Mouse (Mus musculus): ENCODE results near the gene Eef2kmt. TPM values are rescaled to one million over a fixed set of nuclear protein-coding genes. Genes with fewer than 3 reads are reported as not detected.
"Not testable (repeated sequence)": the region's sequence is repeated elsewhere in the genome, so short reads cannot be mapped to it uniquely, and the experiment has no call there.

Gene Eef2kmt
- polyA plus RNA-seq, 1 experiment: 0.11 TPM

DNA sequence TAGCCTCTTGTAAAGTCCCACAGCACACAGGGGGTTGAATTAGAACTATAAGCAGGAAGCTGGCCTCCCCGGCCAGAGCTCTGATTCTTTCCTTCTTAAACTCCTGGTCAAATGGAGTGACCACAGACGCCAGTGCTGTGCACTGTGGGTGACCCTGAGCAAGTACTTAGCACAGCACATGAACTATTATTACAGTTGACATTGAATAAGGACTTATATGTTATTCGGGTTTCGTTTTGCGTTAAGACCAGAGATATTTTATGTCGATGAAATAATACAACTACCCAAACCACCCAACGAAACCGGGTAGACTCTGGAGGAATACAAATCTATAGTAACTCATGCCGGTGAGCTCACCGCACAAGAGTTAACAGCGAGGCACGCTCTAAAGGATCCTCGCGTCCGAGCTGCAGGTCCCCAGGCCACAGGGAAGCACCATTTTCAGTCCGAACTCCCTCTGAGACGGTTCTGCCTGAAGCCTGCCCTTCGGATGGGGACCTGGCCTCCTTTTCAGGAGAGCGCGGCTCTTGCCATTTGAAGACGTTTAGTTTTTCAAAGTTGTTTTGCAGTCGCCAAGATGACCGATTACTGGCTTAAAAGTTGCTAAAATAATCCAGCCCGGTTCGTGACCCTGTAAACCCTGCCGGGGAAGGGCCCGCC is 572 bp downstream of the Eef2kmt start:
- peaks cover 18% of the 10 kb centered on the region for H3K36me3 ChIP-seq (ENCODE audit: control insufficient read depth)

DNA sequence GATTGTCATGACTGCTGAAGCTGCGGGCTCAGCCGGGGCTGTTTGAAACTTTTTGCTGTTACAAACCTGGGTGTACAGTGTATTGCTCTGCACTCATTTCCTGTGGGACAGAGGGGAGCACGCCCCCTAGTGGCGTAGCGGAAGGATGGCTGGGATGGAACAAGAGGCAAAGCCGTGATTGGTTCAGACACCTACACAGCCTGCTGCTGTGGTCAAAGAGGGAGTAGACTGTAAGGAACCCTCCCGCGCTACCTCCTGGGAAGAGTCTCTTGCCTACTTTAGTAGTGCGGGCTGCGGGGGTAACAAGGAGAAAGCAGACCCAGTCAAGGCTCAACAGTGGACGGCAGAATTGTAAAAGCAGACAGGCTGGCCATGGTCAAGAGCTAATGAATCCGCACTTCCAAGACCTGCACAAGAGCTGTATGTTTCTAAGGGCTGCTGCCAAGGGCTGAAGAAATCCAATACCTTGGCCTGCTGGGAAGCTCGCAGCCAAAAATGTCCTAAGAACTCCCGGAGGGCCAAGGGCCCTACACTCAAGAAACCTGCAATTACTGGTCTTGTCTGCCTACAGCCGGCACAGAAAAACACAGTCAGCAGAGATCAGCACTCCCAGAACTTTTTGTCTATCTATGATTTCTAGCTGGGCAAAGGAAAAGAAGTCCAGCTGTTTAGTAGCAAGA is 1.3 kb downstream of the Eef2kmt start:
- Histone ChIP-seq H3K4me1 (ENCODE audit: control insufficient read depth) (peaks cover 25% of the 10 kb centered on the region), H3K9me3 (ENCODE audit: control insufficient read depth, low read length) (no peaks in the 10 kb centered on the region), H3K36me3 (ENCODE audit: control insufficient read depth) (peaks cover 25% of the 10 kb centered on the region), H3K27me3 (ENCODE audit: control insufficient read depth) (no peaks in the 10 kb centered on the region), H3K4me3 (replicated peaks) (peak overlapping the region; percentile 66)
- TF ChIP-seq TAL1 (IDR thresholded peaks at IDR 0.05; ENCODE audit: low read length): no peak
- TF ChIP-seq GATA1 (IDR thresholded peaks at IDR 0.05; ENCODE audit: low read length): no peak

More for the DNA sequence above, 572 bp downstream of the Eef2kmt start:
- H3K27me3 ChIP-seq (ENCODE audit: control insufficient read depth): no peaks in the 10 kb centered on the region
- H3K4me3 ChIP-seq (replicated peaks): peak overlapping the region; percentile 66
- H3K4me1 ChIP-seq (ENCODE audit: control insufficient read depth): peaks cover 25% of the 10 kb centered on the region
- TF ChIP-seq GATA1 (IDR thresholded peaks at IDR 0.05; ENCODE audit: low read length): no peak
- TF ChIP-seq TAL1 (IDR thresholded peaks at IDR 0.05; ENCODE audit: low read length): no peak
- no peaks in the 10 kb centered on the region for H3K9me3 ChIP-seq (ENCODE audit: control insufficient read depth, low read length)

DNA sequence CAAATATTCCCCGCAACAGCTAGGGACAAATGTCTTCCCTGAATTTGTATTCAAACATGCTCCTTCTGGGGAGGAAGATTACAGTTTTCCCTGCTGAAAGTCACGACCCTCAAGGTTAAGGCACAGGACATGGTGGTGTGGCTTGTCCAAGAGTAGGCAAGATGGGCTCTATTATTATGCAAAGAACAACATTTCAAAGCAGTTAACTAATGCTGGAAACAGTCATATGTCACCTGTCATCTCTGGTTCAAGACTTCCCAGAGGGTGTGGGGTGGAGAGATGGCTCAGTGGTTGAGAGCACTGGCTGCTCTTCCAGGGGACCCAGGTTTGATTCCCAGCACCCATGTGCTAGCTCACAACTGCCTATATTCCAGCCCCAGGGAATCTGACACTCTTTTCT is 3.5 kb downstream of the Eef2kmt start:
- no peaks in the 10 kb centered on the region for H3K27me3 ChIP-seq (ENCODE audit: control insufficient read depth)
- H3K36me3 ChIP-seq (ENCODE audit: control insufficient read depth): peaks cover 47% of the 10 kb centered on the region
- TF ChIP-seq TAL1 (IDR thresholded peaks at IDR 0.05; ENCODE audit: low read length) (no peak), GATA1 (IDR thresholded peaks at IDR 0.05; ENCODE audit: low read length) (no peak)
- H3K9me3 ChIP-seq (ENCODE audit: control insufficient read depth, low read length): no peaks in the 10 kb centered on the region
- H3K4me3 ChIP-seq (replicated peaks): no peak overlapping the region
- peaks cover 25% of the 10 kb centered on the region for H3K4me1 ChIP-seq (ENCODE audit: control insufficient read depth)

DNA sequence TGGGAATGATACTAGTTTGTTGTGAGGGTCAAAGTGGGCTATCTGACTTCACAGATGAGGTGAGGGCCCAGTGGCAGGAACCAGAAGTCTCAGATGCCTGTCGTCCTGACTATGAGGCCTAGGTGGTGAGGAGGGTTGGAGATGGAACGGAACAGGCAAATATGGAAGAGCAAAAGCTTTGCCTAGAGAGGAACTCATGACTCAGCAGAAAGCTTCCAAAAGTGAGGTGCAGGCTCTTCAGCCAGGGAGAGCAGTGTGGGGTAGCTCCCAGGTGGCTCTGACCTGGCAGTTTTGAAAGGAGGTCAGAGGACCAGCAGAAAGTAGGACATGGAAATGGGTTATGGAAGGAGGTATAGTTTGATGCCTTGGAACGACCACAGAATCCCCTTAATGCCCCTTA is 4.9 kb downstream of the Eef2kmt start:
- H3K36me3 ChIP-seq (ENCODE audit: control insufficient read depth): peaks cover 59% of the 10 kb centered on the region

DNA sequence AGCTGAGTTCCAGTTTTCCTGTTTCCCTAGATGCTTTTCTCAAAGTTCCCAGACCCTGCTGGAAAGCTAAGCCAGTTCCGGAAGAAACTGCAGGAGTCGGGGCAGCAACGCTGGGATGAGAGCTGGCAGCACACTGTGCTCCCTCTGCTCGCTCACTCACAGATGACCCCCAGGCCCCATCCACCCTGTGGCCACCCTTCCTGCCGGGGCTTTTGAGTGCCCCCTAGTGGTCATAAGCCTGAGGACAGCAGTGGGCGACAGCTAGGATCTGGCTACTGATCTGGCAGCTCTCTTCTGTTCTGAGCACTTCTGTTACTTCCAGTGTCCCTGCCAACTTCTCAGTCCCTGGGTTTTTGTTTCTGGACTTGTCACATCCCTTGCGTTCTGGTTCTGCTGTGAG is 11.4 kb downstream of the Eef2kmt start:
- Histone ChIP-seq H3K36me3 (ENCODE audit: control insufficient read depth) (peaks cover 87% of the 10 kb centered on the region), H3K4me1 (ENCODE audit: control insufficient read depth) (no peaks in the 10 kb centered on the region)
- TF ChIP-seq GATA1 (IDR thresholded peaks at IDR 0.05; ENCODE audit: low read length) (no peak), TAL1 (IDR thresholded peaks at IDR 0.05; ENCODE audit: low read length) (no peak)

More for the DNA sequence above, 4.9 kb downstream of the Eef2kmt start:
- TF ChIP-seq TAL1 (IDR thresholded peaks at IDR 0.05; ENCODE audit: low read length): no peak
- TF ChIP-seq GATA1 (IDR thresholded peaks at IDR 0.05; ENCODE audit: low read length): no peak
- Histone ChIP-seq H3K4me1 (ENCODE audit: control insufficient read depth) (peaks cover 20% of the 10 kb centered on the region), H3K9me3 (ENCODE audit: control insufficient read depth, low read length) (no peaks in the 10 kb centered on the region), H3K27me3 (ENCODE audit: control insufficient read depth) (no peaks in the 10 kb centered on the region), H3K4me3 (replicated peaks) (no peak overlapping the region)

DNA sequence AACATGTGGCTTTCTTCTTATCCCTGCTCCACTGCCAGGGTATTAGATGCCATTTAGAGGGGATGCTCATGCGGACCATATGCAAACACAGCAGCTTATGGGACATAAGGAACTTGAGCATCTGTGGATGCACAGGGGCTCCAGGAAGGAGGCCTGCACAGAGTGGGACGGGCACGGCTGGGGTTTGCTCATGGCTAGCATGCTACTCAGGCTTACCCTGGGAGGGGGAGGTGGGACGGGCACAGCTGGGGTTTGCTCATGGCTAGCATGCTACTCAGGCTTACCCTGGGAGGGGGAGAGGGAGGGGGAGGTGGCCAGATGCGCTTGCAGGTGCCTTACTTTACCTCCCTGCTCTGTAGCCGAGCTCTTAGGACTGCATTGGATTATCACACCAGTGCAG is 12.9 kb downstream of the Eef2kmt start:
- H3K9me3 ChIP-seq (ENCODE audit: control insufficient read depth, low read length): no peaks in the 10 kb centered on the region
- H3K4me1 ChIP-seq (ENCODE audit: control insufficient read depth): no peaks in the 10 kb centered on the region
- H3K27me3 ChIP-seq (ENCODE audit: control insufficient read depth): no peaks in the 10 kb centered on the region
- no peak overlapping the region for H3K4me3 ChIP-seq (replicated peaks)
- TF ChIP-seq TAL1 (IDR thresholded peaks at IDR 0.05; ENCODE audit: low read length): no peak
- H3K36me3 ChIP-seq (ENCODE audit: control insufficient read depth): peaks cover 84% of the 10 kb centered on the region

More for the DNA sequence above, 11.4 kb downstream of the Eef2kmt start:
- no peaks in the 10 kb centered on the region for H3K9me3 ChIP-seq (ENCODE audit: control insufficient read depth, low read length)
- no peak overlapping the region for H3K4me3 ChIP-seq (replicated peaks)
- H3K27me3 ChIP-seq (ENCODE audit: control insufficient read depth): no peaks in the 10 kb centered on the region

DNA sequence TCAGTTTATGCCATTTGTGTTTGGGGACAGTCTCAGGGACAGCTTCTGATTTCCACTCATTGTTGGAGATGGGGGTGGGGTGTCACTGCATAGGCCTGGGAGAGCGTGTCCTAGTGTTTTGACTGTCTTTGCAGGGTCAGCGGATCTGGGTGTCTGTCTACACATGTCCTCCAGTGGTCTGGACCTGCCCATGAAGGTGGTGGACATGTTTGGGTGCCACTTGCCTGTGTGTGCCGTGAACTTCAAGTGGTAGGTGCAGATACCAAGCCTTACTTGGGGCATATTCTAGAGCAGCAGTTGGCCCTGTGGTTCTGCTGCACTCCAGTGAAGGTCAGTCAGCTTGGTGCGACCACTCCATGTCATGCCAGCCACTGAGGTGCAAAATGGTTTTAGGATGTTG is 13.4 kb downstream of the Eef2kmt start:
- Histone ChIP-seq H3K36me3 (ENCODE audit: control insufficient read depth) (peaks cover 78% of the 10 kb centered on the region), H3K9me3 (ENCODE audit: control insufficient read depth, low read length) (no peaks in the 10 kb centered on the region), H3K4me1 (ENCODE audit: control insufficient read depth) (no peaks in the 10 kb centered on the region), H3K27me3 (ENCODE audit: control insufficient read depth) (no peaks in the 10 kb centered on the region), H3K4me3 (replicated peaks) (no peak overlapping the region)
- TF ChIP-seq GATA1 (IDR thresholded peaks at IDR 0.05; ENCODE audit: low read length) (no peak), TAL1 (IDR thresholded peaks at IDR 0.05; ENCODE audit: low read length) (no peak)

DNA sequence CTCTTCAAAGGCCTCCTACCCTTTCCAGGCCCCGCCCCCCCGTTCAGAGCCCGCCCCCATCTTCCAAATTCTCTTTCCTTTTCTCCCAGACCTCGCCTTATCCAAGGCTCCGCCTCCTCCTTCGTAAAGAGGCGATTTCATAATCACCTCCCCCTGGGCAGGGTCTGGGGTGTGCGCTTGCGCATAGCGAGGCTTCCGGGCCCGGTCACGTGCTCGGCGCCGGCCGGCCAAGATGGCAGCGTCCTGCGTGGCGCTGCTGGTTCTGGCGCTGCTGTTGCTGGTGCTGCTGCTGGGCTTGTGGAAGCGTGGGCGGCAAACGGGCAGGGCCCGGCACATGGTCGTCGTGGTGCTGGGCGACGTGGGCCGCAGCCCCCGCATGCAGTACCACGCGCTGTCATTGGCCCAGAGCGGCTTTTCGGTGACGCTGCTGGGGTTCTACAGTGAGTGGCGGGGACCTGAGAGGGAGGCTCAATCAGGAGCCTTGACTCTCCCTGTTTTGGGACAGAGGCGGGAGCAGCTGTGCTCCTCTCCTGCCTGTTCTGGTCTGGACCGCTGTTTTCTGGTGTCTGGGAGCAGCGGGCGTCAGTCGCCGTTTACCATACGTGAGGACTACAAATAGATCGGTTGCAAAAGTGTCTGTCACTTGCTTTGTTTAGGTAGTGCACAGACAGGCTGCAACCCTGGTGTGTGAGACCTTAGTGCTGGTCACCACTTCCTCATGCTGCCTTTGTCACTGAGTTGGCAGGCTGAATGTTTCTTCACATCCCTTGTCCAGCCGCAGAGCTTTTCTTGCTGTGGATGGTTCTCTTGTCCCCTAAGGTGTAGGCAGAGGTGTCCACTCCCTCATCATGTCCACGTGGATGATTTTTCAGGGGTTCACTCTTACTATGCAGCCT is 22.1 kb downstream of the Eef2kmt start, which contains the start of gene Alg1:
Alg1 (plus strand) TSS at position 204 of the 896 bp plus-strand sequence.
- peaks cover 26% of the 10 kb centered on the region for H3K4me1 ChIP-seq (ENCODE audit: control insufficient read depth)
- peak within 1 kb of the TSS; percentile 93 for H3K4me3 ChIP-seq (replicated peaks)
- no peaks in the 10 kb centered on the region for H3K27me3 ChIP-seq (ENCODE audit: control insufficient read depth)
- no peaks in the 10 kb centered on the region for H3K9me3 ChIP-seq (ENCODE audit: control insufficient read depth, low read length)
- TF ChIP-seq TAL1 (IDR thresholded peaks at IDR 0.05; ENCODE audit: low read length) (no peak), GATA1 (IDR thresholded peaks at IDR 0.05; ENCODE audit: low read length) (no peak)
- H3K36me3 ChIP-seq (ENCODE audit: control insufficient read depth): peaks cover 14% of the 10 kb centered on the region

DNA sequence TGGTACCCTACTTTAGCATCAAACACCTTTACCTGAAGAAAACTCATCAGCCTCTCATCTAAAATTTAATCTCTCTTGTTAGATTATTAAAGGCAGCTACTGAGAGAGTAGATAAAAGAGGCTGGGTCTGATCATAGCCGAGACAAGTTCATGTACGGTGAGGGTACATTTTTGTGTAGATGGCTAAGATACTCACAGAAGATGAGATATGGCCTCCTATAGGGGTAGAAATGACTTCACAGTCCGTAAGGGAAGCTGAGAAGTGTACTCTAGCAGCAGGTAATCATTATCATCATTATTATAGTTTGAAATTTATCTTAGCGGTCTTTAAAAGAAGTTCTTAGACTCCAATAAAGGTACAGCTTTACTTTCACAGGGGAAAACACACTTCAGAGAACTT is 22.8 kb downstream of the Eef2kmt start:
- Histone ChIP-seq H3K36me3 (ENCODE audit: control insufficient read depth) (peaks cover 8% of the 10 kb centered on the region), H3K4me1 (ENCODE audit: control insufficient read depth) (peaks cover 26% of the 10 kb centered on the region), H3K27me3 (ENCODE audit: control insufficient read depth) (no peaks in the 10 kb centered on the region), H3K4me3 (replicated peaks) (peak overlapping the region; percentile 93), H3K9me3 (ENCODE audit: control insufficient read depth, low read length) (no peaks in the 10 kb centered on the region)
- TF ChIP-seq TAL1 (IDR thresholded peaks at IDR 0.05; ENCODE audit: low read length) (no peak), GATA1 (IDR thresholded peaks at IDR 0.05; ENCODE audit: low read length) (no peak)

DNA sequence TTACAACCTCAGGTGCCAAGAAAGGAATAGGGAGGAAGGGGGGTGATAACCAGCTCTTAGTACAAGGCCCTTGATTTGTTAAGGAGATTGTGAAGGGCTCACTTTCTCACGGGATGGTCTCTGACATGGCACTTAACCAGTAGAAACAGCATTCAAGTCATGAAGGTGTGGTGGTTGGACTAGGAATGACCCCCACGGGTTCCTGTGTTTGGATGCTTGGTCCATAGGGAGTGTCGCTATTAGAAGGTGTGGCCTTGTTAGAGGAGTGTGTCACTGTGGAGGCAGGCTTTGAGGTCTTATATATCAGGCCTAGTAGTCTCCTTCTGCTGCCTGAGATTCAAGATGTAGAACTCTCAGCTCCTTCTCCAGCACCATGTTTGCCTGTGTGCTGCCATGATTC is 27.7 kb downstream of the Eef2kmt start:
- H3K36me3 ChIP-seq (ENCODE audit: control insufficient read depth); H3K9me3 ChIP-seq (ENCODE audit: control insufficient read depth, low read length); H3K27me3 ChIP-seq (ENCODE audit: control insufficient read depth); H3K4me1 ChIP-seq (ENCODE audit: control insufficient read depth); H3K4me3 ChIP-seq (replicated peaks): not testable (repeated sequence)

DNA sequence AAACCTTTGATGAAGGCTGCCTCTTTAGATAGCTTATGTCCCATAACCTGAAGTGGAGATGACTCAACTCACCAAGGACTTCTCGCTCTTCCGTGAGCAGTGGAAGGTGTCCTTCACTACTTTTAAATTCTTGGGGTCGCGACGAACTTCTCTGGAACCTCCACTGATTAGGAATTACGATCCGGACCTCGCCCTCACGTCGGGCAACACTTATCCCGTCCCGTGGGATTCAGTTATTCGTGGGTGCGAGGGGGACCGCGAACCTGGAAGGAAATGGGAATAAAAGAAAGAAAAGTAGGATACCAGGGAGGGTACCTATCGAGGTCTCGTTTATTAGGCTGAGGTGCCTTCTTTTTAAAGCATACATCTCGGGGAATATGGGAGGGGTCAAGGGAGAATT is 28.3 kb downstream of the Eef2kmt start:
- H3K9me3 ChIP-seq (ENCODE audit: control insufficient read depth, low read length); H3K4me1 ChIP-seq (ENCODE audit: control insufficient read depth); H3K36me3 ChIP-seq (ENCODE audit: control insufficient read depth); H3K27me3 ChIP-seq (ENCODE audit: control insufficient read depth); H3K4me3 ChIP-seq (replicated peaks): not testable (repeated sequence)

DNA sequence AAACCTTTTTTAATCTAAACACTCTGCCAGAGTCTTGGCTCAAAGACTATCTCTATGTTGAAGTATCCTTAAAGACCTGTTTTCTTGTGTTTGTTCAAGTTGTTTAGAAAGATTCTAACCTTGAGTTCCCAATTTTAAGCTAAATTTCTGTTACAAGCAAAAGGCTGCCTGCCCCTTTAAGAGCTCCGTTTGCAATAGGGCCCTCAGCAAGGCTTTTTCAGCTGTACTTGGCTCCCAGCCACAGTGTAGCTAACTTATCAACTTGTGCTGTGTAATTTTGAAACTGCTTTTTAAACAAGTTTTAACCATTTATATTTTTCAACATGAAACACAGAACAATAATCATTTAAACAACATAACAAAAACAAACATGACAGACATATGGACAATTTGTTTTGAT is 29.2 kb downstream of the Eef2kmt start:
- not testable (repeated sequence) for H3K36me3 ChIP-seq (ENCODE audit: control insufficient read depth); H3K27me3 ChIP-seq (ENCODE audit: control insufficient read depth); H3K4me1 ChIP-seq (ENCODE audit: control insufficient read depth); H3K4me3 ChIP-seq (replicated peaks); H3K9me3 ChIP-seq (ENCODE audit: control insufficient read depth, low read length)

Measured in erythroblast, embryonic 14.5 days (primary cell).